Mouse (Mus musculus): ENCODE data around the gene Fbxo22. TPM values are rescaled to one million over a fixed set of nuclear protein-coding genes. Genes with fewer than 3 reads are reported as not detected.

Gene Fbxo22
- total RNA-seq, 1 experiment from 2014 or later, result 43.5 TPM

GRCm38 (mm10) chr9:55264356-55265302 is 55.9 kb downstream of the Fbxo22 start:
- ATAC-seq (ENCODE audit: extremely low read depth, insufficient number of reproducible peaks, low FRiP score, poor library complexity, severe bottlenecking), result no peak

GRCm38 (mm10) chr9:55271960-55272560 is 63.3 kb downstream of the Fbxo22 start:
- no peak for ATAC-seq (ENCODE audit: extremely low read depth, insufficient number of reproducible peaks, low FRiP score, poor library complexity, severe bottlenecking)

- ATAC-seq (ENCODE audit: extremely low read depth, insufficient number of reproducible peaks, low FRiP score, poor library complexity, severe bottlenecking), result no peak
These were observed 65.2 kb downstream of the Fbxo22 start for GRCm38 (mm10) chr9:55273906-55274305.

Other genes with a start within 250 kb of the Fbxo22 start
- not detected in 2 replicates for gene Chrna5, start 228.0 kb upstream of the Fbxo22 start, total RNA-seq (2017)
- gene Chrna3, start 182.4 kb upstream of the Fbxo22 start, total RNA-seq (2017), result not detected in 2 replicates
- gene Chrnb4, start 160.1 kb upstream of the Fbxo22 start, total RNA-seq (2017), result not detected in 2 replicates
- gene Ube2q2, start 60.1 kb upstream of the Fbxo22 start, total RNA-seq (2017), result 32.9 and 37.0 TPM in 2 replicates
- gene Nrg4, start 117.9 kb downstream of the Fbxo22 start, total RNA-seq (2017), result 0.47 and 0.49 TPM in 2 replicates
- 0.12 TPM in 1 of 2 replicates, not detected in the other for gene Tmem266, start 118.0 kb downstream of the Fbxo22 start, total RNA-seq (2017)